Mouse (Mus musculus): ENCODE measurements around the gene Cfap61. TPM values are rescaled to one million over a fixed set of nuclear protein-coding genes. Genes with fewer than 3 reads are reported as not detected.

Gene Cfap61
- total RNA-seq, 2 experiments from 2014 or later: 3.4 to 3.5 TPM

DNA sequence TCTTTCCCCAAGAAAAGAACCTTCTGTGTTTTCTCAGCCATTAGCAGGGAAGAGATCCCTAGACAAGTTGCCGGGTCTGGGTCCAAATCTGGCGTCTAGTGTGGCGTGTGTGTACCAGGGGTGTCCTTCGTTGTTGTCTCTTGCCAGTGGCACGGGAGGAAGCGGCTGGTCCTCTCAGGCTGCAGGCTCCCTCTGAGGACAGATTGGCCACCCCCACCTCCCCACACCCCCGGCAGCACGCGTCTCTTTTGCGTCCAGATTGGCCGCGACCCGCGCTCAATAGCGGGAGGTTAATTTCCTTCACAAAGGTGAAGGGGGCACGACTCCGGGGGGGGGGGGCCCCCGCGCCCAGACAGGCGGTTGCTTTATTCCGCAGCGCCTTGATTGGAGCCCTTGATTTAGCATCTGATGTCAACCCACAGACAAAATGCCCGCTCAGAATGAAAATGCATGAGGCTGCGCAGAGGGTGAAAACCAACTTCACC is 286.0 kb downstream of the Cfap61 start:
- no peak for DNase-seq (ENCODE audit: low spot score in 2 of 2)

DNA sequence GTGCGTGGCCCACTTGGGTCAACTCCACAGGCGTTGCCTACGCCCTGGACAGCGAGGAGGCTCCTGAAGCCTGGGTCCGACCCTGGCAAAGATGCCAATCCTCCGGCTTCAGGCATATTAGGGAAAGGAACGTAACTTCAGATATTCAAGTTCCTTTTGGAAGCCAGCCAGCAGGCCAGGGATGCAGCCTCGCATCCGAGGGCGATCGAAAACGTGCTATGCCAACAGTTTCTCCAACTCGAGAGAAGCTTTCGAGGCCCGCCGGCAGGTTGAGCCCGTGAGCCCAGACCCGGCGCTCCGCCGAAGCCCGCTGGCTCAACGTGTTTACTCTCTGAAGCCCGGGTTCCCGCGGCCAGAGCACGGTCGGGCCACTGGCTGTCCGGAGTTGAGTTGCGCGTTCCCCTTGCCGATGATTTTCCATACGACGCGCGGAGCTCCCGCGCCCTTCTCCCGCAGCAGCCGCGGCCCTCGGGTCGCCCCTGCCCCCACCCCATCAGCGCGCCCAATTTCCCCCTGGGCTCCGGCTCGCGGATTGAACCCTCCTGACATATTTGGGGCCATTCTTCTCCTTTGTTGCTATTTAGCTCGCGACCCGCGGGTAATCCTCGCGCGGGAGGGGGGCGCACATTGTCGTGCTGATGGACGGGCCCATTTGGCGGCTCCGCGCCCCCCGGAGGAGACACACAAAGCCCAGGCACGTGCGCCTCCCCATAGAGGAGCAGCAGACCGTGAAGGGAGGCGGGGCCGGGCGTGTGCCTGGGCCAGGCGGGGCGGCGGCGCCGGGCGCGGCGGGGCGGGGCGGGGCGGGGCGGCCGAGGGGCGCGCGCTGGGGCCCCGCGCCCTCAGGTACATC is 286.7 kb downstream of the Cfap61 start, which contains the start of gene Insm1:
TSS of gene Insm1 (plus strand) at position 846 of the 853 bp plus-strand sequence.
- DNase-seq (ENCODE audit: low spot score in 2 of 2): peak; percentile 11 to 51

DNA sequence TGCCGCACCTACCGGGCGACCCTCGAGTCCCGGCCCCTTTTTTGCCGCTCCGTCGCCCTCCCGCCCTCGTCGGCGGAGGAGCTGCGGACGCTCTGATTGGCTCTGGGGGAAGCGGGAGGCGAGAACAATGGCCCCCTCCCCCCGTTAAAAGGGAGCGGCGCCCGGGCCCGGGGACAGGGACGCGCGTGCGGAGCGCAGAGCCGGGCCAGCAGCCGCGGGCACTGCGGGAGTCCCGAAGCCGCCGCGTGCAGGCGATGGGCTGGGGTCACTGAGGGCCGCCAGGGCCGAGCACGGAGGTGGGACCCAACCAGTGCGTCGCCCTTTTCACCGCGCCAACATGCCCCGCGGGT is 287.3 kb downstream of the Cfap61 start:
- DNase-seq (ENCODE audit: low spot score in 2 of 2): peak in 1 of 2 experiments; percentile 28

DNA sequence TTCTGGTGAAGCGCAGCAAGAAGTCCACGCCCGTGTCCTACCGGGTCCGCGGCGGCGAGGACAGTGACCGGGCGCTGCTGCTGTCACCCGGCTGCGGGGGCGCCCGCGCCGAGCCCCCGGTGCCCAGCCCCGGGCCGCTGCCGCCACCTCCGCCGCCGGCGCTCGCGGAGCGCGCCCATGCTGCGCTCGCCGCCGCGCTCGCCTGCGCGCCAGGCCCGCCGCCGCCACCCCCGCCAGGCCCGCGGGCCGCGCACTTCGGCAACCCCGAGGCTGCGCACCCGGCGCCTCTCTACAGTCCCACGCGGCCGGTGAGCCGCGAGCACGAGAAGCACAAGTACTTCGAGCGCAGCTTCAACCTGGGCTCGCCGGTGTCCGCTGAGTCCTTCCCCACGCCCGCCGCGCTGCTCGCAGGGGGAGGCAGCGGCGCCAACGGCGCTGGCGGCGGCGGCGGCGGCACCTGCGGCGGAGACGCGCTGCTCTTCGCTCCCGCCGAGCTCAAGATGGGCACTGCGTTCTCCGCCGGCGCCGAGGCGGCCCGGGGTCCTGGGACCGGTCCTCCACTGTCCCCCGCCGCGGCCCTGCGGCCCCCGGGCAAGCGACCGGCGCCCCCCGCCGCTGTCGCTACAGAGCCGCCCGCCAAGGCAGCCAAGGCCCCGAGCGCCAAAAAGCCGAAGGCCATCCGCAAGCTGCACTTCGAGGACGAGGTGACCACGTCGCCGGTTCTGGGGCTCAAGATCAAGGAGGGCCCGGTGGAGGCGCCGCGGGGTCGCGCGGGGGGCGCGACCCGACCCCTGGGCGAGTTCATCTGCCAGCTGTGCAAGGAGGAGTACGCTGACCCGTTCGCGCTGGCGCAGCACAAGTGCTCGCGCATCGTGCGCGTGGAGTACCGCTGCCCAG is 287.9 kb downstream of the Cfap61 start:
- no peak for DNase-seq (ENCODE audit: low spot score in 2 of 2)

DNA sequence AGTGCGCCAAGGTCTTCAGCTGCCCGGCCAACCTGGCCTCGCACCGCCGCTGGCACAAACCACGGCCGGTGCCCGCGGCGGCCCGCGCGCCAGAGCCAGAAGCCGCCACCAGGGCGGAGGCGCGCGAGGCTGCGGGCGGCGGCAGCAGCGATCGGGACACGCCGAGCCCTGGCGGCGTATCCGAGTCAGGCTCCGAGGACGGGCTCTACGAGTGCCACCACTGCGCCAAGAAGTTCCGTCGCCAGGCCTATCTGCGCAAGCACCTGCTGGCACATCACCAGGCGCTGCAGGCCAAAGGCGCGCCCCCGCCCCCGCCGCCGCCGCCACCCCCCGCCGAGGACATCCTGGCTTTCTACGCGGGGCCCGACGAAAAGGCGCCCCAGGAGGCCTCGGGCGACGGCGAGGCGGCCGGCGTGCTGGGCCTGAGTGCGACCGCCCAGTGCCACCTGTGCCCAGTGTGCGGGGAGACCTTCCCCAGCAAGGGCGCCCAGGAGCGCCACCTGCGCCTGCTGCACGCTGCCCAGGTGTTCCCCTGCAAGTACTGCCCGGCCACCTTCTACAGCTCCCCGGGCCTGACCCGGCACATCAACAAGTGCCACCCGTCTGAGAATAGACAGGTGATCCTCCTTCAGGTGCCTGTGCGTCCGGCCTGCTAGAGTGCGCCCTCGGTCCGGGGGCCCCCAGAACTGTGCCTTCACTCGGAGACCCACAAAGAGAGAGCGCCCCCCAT is 288.8 kb downstream of the Cfap61 start:
- no peak for DNase-seq (ENCODE audit: low spot score in 2 of 2)

DNA sequence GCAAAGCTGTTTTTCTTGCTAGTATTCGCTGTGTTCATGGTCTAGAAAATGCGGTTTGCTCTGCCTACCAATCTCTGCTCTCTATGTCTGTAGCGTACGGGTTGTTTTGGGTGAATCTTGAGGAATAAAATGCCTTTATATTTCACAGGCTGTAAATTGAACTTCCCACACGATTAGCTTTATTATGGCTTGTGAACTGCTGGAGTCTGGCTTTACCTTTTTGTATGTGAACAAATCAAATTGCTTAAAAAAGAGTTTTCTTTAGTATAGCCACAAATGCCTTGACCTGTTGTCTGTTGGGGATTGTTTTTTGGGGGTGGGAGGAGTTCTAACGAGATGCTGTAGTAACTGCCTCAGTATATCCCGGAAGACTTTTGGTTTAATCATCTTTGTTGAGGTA is 289.6 kb downstream of the Cfap61 start:
- no peak for DNase-seq (ENCODE audit: low spot score in 2 of 2)

DNA sequence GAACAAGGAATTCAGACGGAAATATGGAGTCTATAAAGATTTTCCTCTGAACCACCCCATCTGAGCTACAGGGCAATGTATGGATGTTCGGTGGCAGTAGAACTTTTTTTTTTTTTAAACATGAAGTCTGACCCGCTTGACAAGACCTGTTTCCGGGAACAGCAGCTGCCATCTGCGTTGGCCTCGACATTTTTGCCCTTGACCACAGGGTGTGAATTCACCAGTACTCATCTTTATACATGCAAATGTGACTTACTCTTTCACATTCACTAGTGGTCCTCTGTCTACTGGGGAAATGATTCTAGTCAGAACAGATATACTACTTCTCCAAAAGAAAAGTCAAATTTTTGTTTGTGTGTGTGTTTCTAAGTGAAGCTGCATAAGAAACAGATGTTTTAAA is 291.2 kb downstream of the Cfap61 start:
- no peak for DNase-seq (ENCODE audit: low spot score in 2 of 2)

DNA sequence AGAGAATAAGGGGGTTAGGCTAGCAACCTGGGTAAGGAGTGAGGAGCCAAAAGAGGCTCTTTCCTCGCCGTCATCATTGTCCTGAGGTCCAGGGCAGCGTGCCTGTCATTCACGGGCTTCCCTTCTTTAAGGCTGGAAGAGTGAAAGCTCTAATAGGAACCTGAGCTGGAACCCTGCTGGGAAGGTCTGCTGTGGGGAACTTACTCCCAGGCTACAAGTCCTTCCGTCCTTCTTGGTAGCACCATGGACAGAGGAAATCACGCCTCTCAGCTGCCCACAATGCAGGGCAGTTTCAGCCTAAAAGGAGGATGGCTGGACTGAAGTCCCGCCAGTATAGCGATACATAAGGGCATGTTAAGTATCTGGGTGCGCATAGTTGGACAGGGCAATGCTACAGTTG is 291.9 kb downstream of the Cfap61 start:
- DNase-seq (ENCODE audit: low spot score in 2 of 2): no peak

DNA sequence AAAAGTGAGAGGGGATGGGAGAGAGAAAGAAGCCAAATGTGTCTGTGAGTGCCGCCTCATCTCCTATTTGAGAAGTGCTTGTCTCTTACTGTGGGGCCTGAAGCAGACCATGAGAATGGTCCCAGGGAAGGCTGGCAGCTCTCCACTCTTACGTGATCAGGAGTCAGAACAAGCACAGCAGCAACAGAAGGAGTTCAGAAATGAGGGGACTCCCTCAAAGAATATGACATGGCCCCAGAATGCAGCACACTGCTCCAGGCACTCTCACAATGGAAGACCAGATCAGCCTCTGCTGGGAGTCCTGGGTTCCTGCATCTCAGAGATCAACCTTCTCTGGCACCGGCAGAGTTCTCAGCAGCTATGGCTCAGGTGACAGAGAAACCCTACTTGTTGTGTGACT is 293.1 kb downstream of the Cfap61 start:
- no peak for DNase-seq (ENCODE audit: low spot score in 2 of 2)

DNA sequence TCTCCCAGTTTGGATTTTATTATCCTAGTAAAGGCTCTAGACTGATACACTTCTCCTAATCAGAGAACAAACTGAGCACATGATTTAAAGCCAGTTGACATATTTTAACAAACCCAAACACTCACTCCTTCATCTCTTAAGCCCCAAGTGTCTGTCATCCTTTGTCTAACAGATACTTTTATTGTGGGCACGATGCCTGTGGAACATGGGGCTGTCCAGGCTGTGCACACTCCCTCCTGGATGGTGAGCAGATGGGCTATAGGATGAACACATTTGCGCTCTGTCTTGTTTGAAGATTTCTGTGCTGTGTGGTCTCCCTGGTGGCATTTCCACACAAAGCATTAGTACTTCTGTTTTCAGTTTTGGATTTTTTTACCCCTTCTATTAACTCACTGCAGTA is 293.9 kb downstream of the Cfap61 start:
- no peak for DNase-seq (ENCODE audit: low spot score in 2 of 2)

DNA sequence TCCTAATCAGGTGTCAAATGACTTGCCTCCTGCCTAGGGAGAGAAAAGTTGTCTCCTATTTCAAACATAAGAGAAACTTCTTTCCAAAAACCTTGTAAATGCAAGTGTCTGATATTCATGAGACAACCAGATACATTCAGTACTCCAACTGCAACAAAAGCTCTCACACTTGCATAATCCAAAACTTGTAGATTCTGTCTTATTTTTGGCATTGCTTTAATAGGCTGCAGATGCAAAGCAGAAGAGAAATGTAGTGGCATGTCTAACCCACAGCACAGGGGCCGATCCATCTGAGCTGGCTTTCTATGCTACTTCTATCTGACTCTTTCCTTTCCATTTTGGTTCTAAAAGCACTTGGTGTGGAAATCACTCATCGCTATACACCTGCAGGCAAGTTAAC is 296.9 kb downstream of the Cfap61 start:
- DNase-seq (ENCODE audit: low spot score in 2 of 2): no peak

DNA sequence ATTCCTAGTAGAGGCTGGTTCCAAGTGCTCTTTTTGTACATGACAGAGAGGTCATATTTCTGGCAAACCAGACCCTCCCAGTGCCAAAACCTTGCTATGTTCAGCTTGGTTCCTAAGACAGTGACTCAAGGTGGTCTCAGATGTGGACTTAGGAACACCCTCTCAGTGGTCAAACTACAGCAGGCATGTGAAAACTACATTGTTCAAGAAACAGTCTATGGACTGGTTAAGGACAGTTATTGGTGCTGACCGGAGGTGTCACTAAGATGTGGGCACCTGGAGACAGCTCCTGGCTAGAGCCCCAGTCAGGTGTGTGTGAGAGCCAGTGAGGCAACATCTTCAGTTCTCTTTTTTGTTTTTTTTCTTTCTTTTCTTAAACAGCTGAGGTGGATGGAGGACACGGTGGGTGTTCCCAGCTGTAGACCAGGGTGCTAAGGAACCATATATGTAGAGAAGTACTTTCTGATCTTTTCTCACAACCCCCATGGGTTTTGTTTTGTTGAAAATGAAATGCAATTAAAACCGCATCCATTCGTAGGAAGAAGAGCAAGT is 304.7 kb downstream of the Cfap61 start:
- no peak for DNase-seq (ENCODE audit: low spot score in 2 of 2)

DNA sequence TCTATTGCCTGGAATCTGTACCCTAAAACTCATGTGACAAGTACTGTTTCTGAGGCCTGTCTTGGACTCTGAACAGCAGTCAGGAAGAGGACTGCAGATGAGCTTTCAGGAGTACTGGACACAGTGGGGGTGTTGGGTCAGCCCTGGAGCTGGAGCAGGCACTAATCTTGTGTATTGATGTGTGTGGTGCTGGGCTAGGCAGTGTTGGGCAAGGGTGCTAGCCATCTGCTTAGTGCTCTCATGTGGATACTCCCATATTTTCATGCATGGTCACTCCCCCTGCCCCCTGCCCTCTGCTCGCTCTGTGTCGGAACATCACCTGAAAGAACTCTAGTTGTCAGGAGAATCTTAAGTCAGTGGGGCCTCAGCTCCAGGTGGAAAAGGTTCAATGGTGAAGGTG is 309.5 kb downstream of the Cfap61 start:
- DNase-seq (ENCODE audit: low spot score in 2 of 2): no peak

DNA sequence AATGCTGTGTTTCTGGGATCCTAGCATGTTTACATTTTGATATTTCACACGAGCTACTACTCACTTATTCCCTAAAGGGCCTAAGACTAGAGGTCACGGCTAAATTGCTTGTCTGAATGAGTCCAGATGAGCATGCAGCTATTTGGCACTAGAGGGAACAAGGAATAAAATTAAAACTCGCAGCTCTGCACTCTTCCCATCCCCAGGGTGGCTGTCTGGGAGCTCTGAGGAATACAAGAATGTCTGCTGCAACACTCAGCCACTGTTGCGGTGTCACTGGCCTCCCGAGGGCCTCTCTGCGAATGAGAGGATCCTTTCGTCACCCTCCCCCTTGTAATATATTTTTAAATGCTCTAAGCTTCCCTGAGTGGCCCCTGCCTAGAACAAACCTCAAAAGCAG is 310.8 kb downstream of the Cfap61 start:
- DNase-seq (ENCODE audit: low spot score in 2 of 2): no peak

DNA sequence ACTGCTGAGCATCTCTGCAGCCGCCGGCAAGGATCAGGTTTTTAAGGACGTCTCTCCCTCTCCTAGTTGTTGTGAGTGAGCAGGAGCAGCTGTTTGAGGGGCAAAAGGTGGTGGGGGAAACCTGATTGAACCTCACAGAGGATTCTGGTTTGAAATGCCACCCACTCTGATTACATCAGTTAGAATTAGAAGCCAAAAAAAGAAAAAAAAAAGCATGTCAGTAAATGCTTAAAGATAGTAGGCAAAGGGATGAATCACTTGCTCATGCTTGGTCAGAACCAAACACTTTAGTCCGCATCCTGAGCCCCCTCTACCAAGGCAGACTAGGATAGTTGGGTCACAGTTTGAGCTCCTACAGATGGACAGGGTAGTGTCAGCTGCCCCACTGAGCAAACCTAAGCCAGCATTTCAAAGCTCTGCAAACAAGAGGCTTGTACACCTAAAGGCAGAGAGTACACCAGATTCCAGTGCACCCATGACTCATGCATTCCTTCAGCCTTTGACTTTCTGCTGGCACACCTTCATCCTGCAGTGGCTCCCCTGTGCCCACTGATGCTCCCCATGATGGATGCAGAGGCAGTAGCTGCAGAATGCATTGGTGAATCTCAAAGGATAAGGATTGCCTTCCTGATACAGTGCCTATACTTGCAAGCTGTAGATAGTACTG is 312.0 kb downstream of the Cfap61 start:
- DNase-seq (ENCODE audit: low spot score in 2 of 2): no peak

DNA sequence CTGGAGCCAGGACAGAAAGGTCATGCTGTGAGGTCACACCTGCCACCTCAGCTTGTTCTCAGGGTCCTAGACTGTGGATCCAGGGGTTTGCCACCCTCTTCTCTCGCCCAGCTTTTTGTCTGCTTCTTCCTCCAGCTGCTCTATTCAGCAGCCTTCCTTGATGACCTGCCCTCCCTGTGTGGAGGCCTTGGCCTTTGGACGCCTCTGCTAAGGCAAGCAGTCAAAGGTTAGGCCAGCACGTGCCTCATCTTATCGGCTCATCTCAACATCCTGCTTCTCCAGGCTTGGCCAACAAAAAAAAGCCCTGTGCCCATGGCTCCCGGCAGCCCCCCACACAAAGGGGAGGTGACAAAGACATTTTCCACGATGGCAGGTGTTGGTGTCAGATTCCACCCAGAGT is 313.0 kb downstream of the Cfap61 start:
- DNase-seq (ENCODE audit: low spot score in 2 of 2): no peak

DNA sequence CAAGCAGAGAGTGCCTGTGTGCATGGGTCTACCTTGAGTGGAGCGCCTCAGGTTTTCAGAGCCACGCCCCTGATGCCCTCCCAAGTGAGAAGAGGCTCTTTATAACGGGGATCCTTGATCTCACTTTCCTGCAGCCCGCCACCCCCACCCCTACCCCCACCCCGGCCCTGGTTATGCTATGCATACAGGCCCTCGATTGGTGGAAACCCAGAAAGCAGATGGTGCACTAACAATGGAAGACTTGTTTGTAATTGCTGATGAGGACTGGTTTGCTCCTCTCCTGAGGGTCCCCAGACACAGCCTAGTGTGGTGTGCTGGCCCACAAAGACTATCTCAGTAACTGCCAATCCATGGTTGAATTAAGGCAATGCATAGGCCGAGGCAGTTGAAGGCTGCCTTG is 314.4 kb downstream of the Cfap61 start:
- no peak for DNase-seq (ENCODE audit: low spot score in 2 of 2)

DNA sequence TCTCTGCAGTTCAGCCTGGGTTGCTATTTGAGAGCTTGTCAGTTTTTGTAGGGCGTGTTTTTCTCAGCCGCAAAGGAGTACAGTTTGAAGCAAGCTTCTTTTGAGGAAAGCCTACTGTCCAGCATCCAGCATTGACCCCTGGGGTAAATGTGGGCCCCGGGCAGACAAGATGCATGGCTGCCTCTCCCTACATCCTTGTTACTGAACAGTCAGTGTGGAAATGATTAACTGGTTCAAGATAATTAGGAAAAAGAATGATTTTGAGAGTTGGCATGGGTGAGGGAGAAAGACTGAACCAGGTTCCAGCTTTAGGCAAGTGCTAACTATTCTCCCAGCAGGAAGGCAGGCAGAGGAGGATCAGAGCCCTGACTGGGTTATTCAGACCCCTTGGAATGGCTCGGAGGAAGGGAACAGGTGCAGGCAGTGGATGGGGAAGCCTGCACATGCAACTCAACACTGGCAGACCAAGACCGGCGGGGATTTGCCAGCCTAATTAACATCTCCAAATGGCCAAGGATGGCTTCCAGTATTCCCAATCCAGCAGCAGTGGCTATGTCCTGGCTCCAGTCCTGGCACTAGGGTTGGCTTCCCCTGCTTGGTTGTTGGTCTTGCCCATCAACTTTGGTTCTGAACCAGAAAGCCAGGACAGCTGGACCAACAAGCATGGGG is 315.8 kb downstream of the Cfap61 start:
- DNase-seq (ENCODE audit: low spot score in 2 of 2): no peak

DNA sequence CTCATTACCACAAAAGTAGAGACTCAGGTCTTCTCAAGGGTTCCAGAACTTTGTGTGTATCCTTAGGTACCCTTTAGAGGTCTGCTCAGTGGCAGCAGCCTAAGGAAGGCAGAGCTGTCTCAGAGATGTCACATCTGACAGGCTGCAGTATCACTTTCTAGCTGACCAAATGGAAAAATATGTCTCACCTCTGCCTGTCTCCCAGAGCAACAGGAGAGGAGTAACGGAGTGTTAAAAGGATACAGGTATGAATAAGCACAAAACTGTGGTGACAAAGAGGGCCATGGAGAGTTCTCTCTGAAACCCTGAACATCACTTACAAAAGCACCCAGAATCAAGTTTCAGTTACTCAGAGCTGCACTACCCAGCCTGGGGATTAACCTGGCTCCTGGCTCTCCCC is 319.8 kb downstream of the Cfap61 start:
- DNase-seq (ENCODE audit: low spot score in 2 of 2): no peak

DNA sequence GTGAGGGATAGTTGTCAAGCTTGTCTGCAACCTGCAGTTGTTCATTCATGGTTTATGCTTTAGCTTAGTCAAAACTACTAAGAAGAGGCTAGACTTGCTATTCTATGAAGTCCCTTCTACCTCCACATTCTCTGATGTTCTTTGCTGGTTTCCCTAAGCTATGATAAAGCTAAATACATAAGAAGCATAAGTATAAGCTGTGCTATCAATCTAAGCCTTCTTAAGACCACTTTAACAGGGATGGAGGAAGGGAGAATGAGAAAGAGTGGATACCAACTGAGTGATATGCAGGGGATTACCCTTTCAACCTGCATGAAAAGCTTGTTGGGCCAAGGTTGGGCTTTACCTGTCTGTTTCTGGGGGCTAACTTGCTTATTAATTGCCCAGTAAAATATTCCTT is 321.1 kb downstream of the Cfap61 start:
- no peak for DNase-seq (ENCODE audit: low spot score in 2 of 2)

Data from layer of hippocampus, adult 18-20 months (tissue).